Mouse (Mus musculus) liver, postnatal 0 days (tissue): Measurements from ENCODE around the gene Cfap206.

ENCODE experiments used
- CTCF ChIP-seq: sonication (generic); IDR thresholded peaks from 2 replicates; pipeline ENCODE4 v1.5.1; 2016; ENCODE audit warnings: antibody characterized with exemption, low read depth
- EP300 ChIP-seq: IDR thresholded peaks from 2 replicates; pipeline ENCODE4 v1.6.1; 2016; ENCODE audit warnings: antibody characterized with exemption, low read depth, mild to moderate bottlenecking

DNA sequence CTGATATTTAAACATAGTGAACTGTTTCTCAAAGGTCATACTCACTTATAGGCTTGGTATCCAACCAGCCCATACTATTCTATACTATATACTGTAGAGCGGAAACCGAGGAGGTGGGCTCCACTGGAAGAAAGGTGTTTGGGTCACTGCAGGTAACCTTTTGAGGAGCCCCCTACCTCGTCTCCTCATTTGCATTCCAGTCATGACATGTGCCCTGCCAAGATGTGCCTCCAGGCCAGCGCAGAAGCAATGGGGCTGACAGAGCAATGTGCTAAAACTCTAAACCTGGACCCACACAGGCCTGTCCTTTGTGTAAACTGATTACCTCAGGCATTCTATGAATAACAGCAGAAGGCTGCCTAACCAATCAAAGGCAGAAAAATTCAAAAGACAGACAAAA, 5.7 kb downstream of the Cfap206 start:
- no peak for TF ChIP-seq CTCF
- TF ChIP-seq EP300 = no peak
